Mouse (Mus musculus): ENCODE measurements around the gene Camk2b.

Gene Camk2b

GRCm38 (mm10) chr11:5981323-5981722 is 84.8 kb downstream of the Camk2b start:
- DNase-seq (ENCODE audit: low spot score), result no peak

- DNase-seq (ENCODE audit: low spot score), result no peak
Observed at GRCm38 (mm10) chr11:5980561-5980960, 85.6 kb downstream of the Camk2b start.

DNA sequence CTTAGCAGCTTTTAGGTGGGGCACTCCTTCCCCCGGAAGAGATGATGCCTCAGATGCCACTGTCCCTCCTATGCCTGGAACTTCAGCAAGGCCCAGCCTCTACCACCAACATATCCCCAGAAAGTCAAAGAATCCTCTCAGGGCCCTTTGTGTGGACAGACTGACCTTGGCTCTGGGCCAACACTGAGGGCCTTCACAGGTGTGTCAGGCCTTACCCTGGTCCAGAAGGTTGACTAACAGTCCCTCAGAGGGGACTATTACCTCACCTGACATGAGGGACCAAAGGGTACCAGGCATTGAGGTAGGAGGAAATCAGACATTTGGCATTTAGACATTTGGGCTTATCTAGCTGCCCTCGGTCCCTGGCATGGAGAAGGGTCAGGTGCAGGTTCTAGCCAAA is 86.1 kb downstream of the Camk2b start:
- DNase-seq (ENCODE audit: low spot score), result no peak

GRCm38 (mm10) chr11:5979088-5979487 is 87.1 kb downstream of the Camk2b start:
- DNase-seq (ENCODE audit: low spot score), result no peak

GRCm38 (mm10) chr11:5976106-5976505 is 90.1 kb downstream of the Camk2b start:
- DNase-seq (ENCODE audit: low spot score), result no peak

GRCm38 (mm10) chr11:5975068-5975467 is 91.1 kb downstream of the Camk2b start:
- no peak for DNase-seq (ENCODE audit: low spot score)

- DNase-seq (ENCODE audit: low spot score), result no peak
Observed at GRCm38 (mm10) chr11:5974053-5974452, 92.1 kb downstream of the Camk2b start.

- DNase-seq (ENCODE audit: low spot score), result no peak
Observed at GRCm38 (mm10) chr11:5973151-5973550, 93.0 kb downstream of the Camk2b start.

- DNase-seq (ENCODE audit: low spot score), result no peak
Observed at GRCm38 (mm10) chr11:5971202-5971601, 95.0 kb downstream of the Camk2b start.

DNA sequence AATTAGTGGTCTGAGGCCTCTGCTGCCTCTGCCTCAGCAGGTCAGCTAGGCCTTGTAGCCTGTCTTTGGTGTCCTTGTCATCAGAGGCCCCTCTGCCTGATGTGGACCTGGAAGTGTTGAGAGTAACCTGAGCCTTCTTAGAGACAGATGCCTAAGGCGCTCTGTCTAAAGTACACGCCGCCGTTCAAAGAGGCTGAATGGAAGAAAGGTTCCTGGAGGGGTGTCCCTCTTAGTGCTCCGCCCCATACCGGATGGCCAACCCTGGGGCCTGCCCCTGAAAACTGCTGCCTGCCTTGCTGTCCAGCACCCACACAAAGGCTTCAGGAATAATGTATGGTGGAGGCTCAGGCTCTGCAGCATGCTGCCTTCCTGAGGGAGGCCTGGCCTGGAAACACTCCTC is 97.9 kb downstream of the Camk2b start:
- no peak for DNase-seq (ENCODE audit: low spot score)

GRCm38 (mm10) chr11:5966751-5967150 is 99.4 kb downstream of the Camk2b start:
- DNase-seq (ENCODE audit: low spot score), result no peak

- no peak for DNase-seq (ENCODE audit: low spot score)
Observed at GRCm38 (mm10) chr11:5965865-5966264, 100.3 kb downstream of the Camk2b start.

- DNase-seq (ENCODE audit: low spot score), result no peak
Observed at GRCm38 (mm10) chr11:5960051-5960450, 106.1 kb downstream of the Camk2b start.

- peak; percentile 91 for DNase-seq (ENCODE audit: low spot score)
Observed at GRCm38 (mm10) chr11:5955546-5956276, 110.5 kb downstream of the Camk2b start, which contains the start of gene Ykt6. TSS of gene Ykt6 (plus strand) at chr11:5955693.

DNA sequence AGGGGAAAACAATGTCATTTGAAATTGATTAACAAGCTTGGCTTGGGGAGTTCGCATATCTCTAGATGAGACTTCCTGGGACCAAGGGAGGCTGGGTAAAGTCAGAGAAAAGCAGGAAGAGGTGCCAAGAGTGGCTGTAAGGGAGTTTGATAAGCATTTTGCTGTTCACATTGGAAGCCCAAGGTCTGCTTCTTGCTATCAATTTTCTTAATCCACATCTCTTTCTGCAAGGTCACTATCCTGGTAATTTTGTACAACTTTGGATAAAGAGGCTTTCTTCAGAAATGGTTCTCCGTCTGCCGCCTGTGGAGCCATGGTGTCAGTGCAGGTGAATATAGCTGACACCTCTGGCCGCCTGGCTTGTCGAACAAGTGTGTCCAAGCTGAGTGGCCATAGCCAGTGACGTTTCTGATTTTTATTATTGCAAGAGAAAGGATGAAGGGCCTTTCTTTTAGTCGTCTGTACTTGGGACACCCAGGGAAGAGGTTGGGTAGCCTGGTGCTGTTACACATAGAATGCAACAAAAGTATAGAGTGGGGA is 111.1 kb downstream of the Camk2b start:
- DNase-seq (ENCODE audit: low spot score), result peak; percentile 54

- DNase-seq (ENCODE audit: low spot score), result no peak
Observed at GRCm38 (mm10) chr11:5954435-5954834, 111.7 kb downstream of the Camk2b start.

DNA sequence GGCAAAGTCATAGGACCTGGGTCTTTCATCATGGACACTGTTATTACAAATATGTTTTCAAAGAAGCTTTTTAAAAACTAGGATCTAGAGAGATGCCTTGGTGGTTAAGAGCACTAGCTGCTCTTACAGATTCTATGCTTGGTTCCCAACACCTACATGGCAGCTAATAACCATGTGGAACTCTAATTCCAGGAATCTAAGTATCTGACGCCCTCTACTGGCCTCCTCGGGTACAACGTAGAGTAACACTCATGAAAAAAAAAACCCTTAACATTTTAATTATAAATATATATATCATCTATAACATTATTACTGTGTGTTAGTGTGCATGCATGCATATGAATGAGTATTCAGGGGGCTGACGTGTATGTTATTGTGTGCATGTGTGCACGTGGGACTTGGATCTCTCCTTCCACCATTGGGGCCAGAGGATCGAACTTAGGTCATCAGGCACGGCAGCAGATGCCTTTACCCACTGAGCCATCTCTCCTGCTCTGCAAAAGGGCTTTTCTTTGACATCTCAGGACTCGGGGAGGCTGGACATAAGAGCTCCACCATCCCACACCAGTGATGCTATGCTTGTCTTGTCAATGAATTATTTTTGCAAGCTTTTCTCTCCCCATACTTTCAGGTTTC is 112.9 kb downstream of the Camk2b start:
- peak; percentile 48 for DNase-seq (ENCODE audit: low spot score)

GRCm38 (mm10) chr11:5952501-5952900 is 113.7 kb downstream of the Camk2b start:
- DNase-seq (ENCODE audit: low spot score), result no peak

- DNase-seq (ENCODE audit: low spot score), result no peak
Observed at GRCm38 (mm10) chr11:5949586-5950352, 116.4 kb downstream of the Camk2b start, which contains the start of gene Gck. TSS of gene Gck (minus strand) at chr11:5950081.

DNA sequence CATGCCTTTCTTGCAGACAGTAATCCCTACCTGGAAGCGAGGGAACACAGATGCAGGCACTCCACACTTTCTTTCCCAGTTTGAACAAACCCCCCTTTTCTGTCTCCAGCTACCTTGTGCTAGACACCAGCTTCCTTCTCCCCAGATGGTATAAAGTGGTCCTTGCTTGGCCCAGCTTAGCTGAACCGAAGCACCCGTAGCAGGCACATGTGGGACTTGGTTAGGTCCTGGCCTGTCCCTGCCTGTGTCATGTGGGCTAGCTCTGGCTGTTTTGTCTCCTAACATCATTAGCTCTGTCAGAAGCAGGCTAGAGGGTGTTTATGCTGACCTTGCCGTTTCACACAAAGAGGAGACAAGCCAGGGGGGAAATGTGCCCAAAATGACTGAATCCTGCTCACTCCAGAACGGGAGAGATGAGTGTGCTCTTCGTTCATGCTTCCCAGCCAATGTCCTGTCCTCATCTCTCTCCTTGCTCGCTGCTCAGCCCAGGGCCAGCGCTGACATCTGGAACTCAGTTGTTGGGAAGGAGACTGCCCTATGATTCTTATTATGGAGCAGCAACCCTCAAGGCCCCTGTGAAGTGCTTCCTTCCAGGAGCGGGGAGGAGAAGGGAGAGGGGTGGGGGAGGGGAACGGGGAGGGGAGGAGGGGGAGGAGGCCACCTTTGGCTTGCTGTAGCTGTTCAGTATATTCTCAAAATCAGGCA is 117.5 kb downstream of the Camk2b start:
- no peak for DNase-seq (ENCODE audit: low spot score)

DNA sequence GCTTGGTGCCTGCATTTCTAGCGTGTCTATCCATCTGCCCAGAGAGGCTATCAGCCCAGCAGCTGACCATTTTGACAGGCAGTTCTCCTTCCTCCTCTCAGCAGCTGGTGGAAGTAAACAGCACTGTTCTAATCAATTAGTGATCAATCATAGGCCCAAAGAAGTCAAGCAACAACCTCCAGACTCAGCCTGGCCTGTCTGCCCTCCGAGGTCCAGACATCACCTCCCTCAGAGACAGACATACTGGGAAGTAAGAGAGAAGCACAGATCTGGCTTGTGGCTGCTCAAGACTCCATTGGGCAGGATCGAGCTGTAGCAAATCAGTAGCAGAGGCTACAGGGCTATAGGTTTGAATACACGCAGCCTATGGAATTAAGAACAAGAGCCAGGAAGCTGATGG is 118.4 kb downstream of the Camk2b start:
- no peak for DNase-seq (ENCODE audit: low spot score)

- DNase-seq (ENCODE audit: low spot score), result no peak
Observed at GRCm38 (mm10) chr11:5945096-5945495, 121.1 kb downstream of the Camk2b start.

Data from c-Kit-positive CD71-positive TER-119-positive erythroid progenitor cells, embryonic 14.5 days (primary cell).